Mouse (Mus musculus) liver, postnatal 0 days (tissue): ENCODE data around the gene Krt82. TPM values are rescaled to one million over a fixed set of nuclear protein-coding genes. Genes with fewer than 3 reads are reported as not detected.
"Not testable (repeated sequence)": the region's sequence is repeated elsewhere in the genome, so short reads cannot be mapped to it uniquely, and the experiment has no call there.

Source experiments
- ATAC-seq: fragments of 200-750 bp; cut with Nextera tagmentation; 2 replicates; pipeline ENCODE4 v1.8.0; 2017; ENCODE audit warnings: mild to moderate bottlenecking, moderate library complexity
- DNase-seq: peaks from one replicate; pipeline ENCODE4 v3.0.0-alpha.2; 2016
- H3K27ac ChIP-seq: fragments of 300-500 bp; sonication (generic); 2 replicates; pipeline ENCODE4 v1.5.1; 2014; ENCODE audit warnings: antibody characterized with exemption, moderate library complexity, mild to moderate bottlenecking, low read depth
- H3K27me3 ChIP-seq: fragments of 300-500 bp; sonication (generic); 2 replicates; pipeline ENCODE4 v1.6.1; 2014; ENCODE audit warnings: low read length, control low read depth, mixed read lengths; ENCODE audit not compliant: insufficient read depth
- H3K36me3 ChIP-seq: fragments of 300-500 bp; sonication (generic); replicated peaks from 2 replicates; pipeline ENCODE4 v1.6.1; 2014; ENCODE audit warnings: mild to moderate bottlenecking, control low read depth, low read length, moderate library complexity, mixed read lengths; ENCODE audit not compliant: insufficient read depth
- H3K4me1 ChIP-seq: fragments of 300-500 bp; sonication (generic); 2 replicates; pipeline ENCODE4 v1.6.1; 2014; ENCODE audit warnings: antibody characterized with exemption, mild to moderate bottlenecking, control low read depth; ENCODE audit not compliant: insufficient read depth
- H3K4me2 ChIP-seq: fragments of 300-500 bp; sonication (generic); 2 replicates; pipeline ENCODE4 v1.6.1; 2014; ENCODE audit warnings: low read depth, mild to moderate bottlenecking, low read length, moderate library complexity, mixed read lengths
- H3K4me3 ChIP-seq: fragments of 300-500 bp; sonication (generic); 2 replicates; pipeline ENCODE4 v1.5.1; 2014; ENCODE audit warnings: low read depth, low read length
- H3K9ac ChIP-seq: fragments of 300-500 bp; sonication (generic); replicated peaks from 2 replicates; pipeline ENCODE4 v1.6.1; 2014; ENCODE audit warnings: mild to moderate bottlenecking, moderate library complexity
- H3K9me3 ChIP-seq: fragments of 300-500 bp; sonication (generic); 2 replicates; pipeline ENCODE4 v1.6.1; 2016; ENCODE audit warnings: mild to moderate bottlenecking, control low read depth, low read length, mixed read lengths
- CTCF ChIP-seq: sonication (generic); IDR thresholded peaks from 2 replicates; pipeline ENCODE4 v1.5.1; 2016; ENCODE audit warnings: antibody characterized with exemption, low read depth
- EP300 ChIP-seq: IDR thresholded peaks from 2 replicates; pipeline ENCODE4 v1.6.1; 2016; ENCODE audit warnings: antibody characterized with exemption, low read depth, mild to moderate bottlenecking
- WGBS: fragments of 180-500 bp; shearing (Covaris S2); extraction: QIAGEN DNeasy Blood & Tissue Kit; methylation state at CpG from one replicate; pipeline ENCODE4 v1.1.7; 2014; ENCODE audit not compliant: insufficient replicate concordance; 5-methylcytosine and 5-hydroxymethylcytosine counted together
- polyA plus RNA-seq: library from polyadenylated mRNA; unstranded; fragments of >200 nt; fragmentation: Nextera tagmentation; extraction: Ambion mirVana; gene quantifications from 2 replicates; pipeline ENCODE4 v1.2.1, GENCODE M21; 2015

The Krt82 gene
- polyA plus RNA-seq, 1 experiment from 2014 or later = not detected

GRCm38 (mm10) chr15:101532720-101533119, 17.7 kb downstream of the Krt82 start, which contains the start of gene Krt84:
Gene Krt84, minus strand, starts transcription at chr15:101532820.
- no peak within 1 kb of the TSS for H3K27ac ChIP-seq
- WGBS = 77% methylated on average over 7 of the region's 7 CpGs
- no peak within 1 kb of the TSS for H3K4me3 ChIP-seq
- no peaks in the 10 kb centered on the region for H3K4me1 ChIP-seq
- no peak within 1 kb of the TSS for H3K4me2 ChIP-seq
- TF ChIP-seq CTCF (no peak), EP300 (no peak)
- ATAC-seq = no peak
- H3K9ac ChIP-seq = no peak within 1 kb of the TSS
- no peaks in the 10 kb centered on the region for H3K9me3 ChIP-seq
- no peak for DNase-seq
- no peaks in the 10 kb centered on the region for H3K27me3 ChIP-seq
- no peaks in the 10 kb centered on the region for H3K36me3 ChIP-seq

- Histone ChIP-seq H3K4me3 (no peak overlapping the region), H3K27ac (no peak overlapping the region), H3K4me2 (no peak overlapping the region), H3K9me3 (no peaks in the 10 kb centered on the region), H3K36me3 (no peaks in the 10 kb centered on the region), H3K9ac (no peak overlapping the region), H3K27me3 (0 out of 2 replicates have a peak, but pooled peaks cover 6% of the 10 kb centered on the region), H3K4me1 (no peaks in the 10 kb centered on the region)
- ATAC-seq (no peak), DNase-seq (no peak)
- TF ChIP-seq EP300 (no peak), CTCF (no peak)
- WGBS = 53% methylated on average over 4 of the region's 4 CpGs
These were observed 27.8 kb downstream of the Krt82 start for GRCm38 (mm10) chr15:101522556-101523232.

GRCm38 (mm10) chr15:101519792-101520191, 30.7 kb downstream of the Krt82 start:
- DNase-seq = peak; percentile 71
- ATAC-seq = no peak
- Histone ChIP-seq H3K36me3 (no peaks in the 10 kb centered on the region), H3K4me1 (no peaks in the 10 kb centered on the region), H3K4me3 (no peak overlapping the region), H3K9me3 (no peaks in the 10 kb centered on the region), H3K4me2 (no peak overlapping the region), H3K27ac (no peak overlapping the region), H3K9ac (no peak overlapping the region), H3K27me3 (0 out of 2 replicates have a peak, but pooled peaks cover 3% of the 10 kb centered on the region)
- WGBS = 17% methylated on average over 2 of the region's 2 CpGs
- TF ChIP-seq EP300 (no peak), CTCF (peak; percentile 80)

GRCm38 (mm10) chr15:101517161-101517560, 33.3 kb downstream of the Krt82 start, which contains the start of gene Gm49425:
Gene Gm49425, minus strand, starts transcription at chr15:101517261.
- H3K9ac ChIP-seq, H3K27ac ChIP-seq, DNase-seq, H3K4me2 ChIP-seq, H3K9me3 ChIP-seq, ATAC-seq, H3K4me1 ChIP-seq, H3K36me3 ChIP-seq, H3K4me3 ChIP-seq, H3K27me3 ChIP-seq: not testable (repeated sequence)
- WGBS = 65% methylated on average over 2 of the region's 2 CpGs

GRCm38 (mm10) chr15:101508247-101508646, 42.2 kb downstream of the Krt82 start:
- TF ChIP-seq EP300 (no peak), CTCF (no peak)
- no peaks in the 10 kb centered on the region for H3K27me3 ChIP-seq
- WGBS = 53% methylated on average over 9 of the region's 9 CpGs
- H3K27ac ChIP-seq = no peak overlapping the region
- H3K4me1 ChIP-seq = no peaks in the 10 kb centered on the region
- no peak overlapping the region for H3K4me2 ChIP-seq
- no peak for ATAC-seq
- H3K4me3 ChIP-seq = no peak overlapping the region
- no peaks in the 10 kb centered on the region for H3K36me3 ChIP-seq
- H3K9me3 ChIP-seq = no peaks in the 10 kb centered on the region
- no peak overlapping the region for H3K9ac ChIP-seq
- DNase-seq = no peak

GRCm38 (mm10) chr15:101506896-101507758, 43.3 kb downstream of the Krt82 start:
- Histone ChIP-seq H3K9ac (no peak overlapping the region), H3K27ac (no peak overlapping the region), H3K4me3 (no peak overlapping the region), H3K9me3 (no peaks in the 10 kb centered on the region), H3K36me3 (no peaks in the 10 kb centered on the region), H3K4me1 (no peaks in the 10 kb centered on the region), H3K4me2 (no peak overlapping the region), H3K27me3 (no peaks in the 10 kb centered on the region)
- 48% methylated on average over 14 of the region's 14 CpGs for WGBS
- no peak for TF ChIP-seq EP300
- no peak for TF ChIP-seq CTCF
- ATAC-seq (no peak), DNase-seq (no peak)
